Mouse (Mus musculus) frontal cortex, adult (tissue): ENCODE measurements around the gene Tead2.
A peak's percentile ranks its signal among the peaks of the same experiment; 100 is the strongest.

ENCODE experiments used
- ATAC-seq: cut with Nextera tagmentation; 2 replicates; pipeline ENCODE4 v1.9.2; 2017; ENCODE audit warnings: mild to moderate bottlenecking, moderate library complexity, mixed read lengths; ENCODE audit not compliant: low TSS enrichment

The Tead2 gene

GRCm38 (mm10) chr7:45257063-45257840 lies 41.7 kb downstream of the Tead2 start:
- ATAC-seq: peak; percentile 76; the same call in 1 of the 2 replicates

DNA sequence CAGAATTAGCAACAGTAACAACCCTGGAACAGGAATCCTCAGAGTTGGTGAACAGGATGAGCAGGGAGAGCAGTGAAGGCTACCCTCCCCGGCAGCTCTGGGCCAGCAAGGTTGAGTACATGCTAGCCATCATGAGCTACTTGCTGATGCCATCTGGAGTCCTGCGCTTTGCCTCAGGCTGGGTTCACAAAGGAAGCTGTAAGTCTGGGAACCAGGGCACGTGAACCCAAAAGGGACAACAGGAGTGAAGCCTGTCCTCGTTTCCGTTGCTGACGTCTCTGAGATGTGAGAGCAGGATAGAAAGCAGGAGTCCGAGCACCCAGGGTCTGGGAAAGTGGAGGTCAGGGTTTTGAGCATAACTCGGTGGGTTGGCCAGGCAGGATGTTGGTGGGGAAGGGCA lies 43.7 kb downstream of the Tead2 start:
- no peak for ATAC-seq

GRCm38 (mm10) chr7:45262266-45262665 lies 46.7 kb downstream of the Tead2 start:
- no peak for ATAC-seq

- ATAC-seq: peak; percentile 44; the same call in 1 of the 2 replicates
Observed at GRCm38 (mm10) chr7:45263006-45263607, 47.6 kb downstream of the Tead2 start.

DNA sequence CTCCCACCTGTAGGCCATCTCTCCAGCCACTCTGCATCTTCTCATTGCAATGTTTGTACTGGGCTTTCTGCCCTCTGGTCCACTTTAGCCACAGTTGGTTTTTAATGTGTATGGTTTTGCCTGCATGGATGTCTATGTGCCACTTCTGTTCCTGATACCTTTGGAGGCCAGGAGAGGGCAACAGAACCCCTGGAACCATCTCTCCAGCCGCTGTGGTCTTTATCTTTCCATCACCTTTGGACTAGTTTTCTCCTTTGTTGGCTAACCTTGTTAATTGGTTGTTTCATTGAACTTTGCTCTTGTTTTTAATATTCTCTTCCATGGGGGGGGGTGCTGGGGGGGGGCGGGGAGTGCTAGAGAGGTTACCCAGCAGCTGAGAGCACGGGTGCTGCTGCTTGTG lies 48.8 kb downstream of the Tead2 start:
- no peak for ATAC-seq

- ATAC-seq: no peak
Observed at GRCm38 (mm10) chr7:45265518-45265917, 50.0 kb downstream of the Tead2 start.

DNA sequence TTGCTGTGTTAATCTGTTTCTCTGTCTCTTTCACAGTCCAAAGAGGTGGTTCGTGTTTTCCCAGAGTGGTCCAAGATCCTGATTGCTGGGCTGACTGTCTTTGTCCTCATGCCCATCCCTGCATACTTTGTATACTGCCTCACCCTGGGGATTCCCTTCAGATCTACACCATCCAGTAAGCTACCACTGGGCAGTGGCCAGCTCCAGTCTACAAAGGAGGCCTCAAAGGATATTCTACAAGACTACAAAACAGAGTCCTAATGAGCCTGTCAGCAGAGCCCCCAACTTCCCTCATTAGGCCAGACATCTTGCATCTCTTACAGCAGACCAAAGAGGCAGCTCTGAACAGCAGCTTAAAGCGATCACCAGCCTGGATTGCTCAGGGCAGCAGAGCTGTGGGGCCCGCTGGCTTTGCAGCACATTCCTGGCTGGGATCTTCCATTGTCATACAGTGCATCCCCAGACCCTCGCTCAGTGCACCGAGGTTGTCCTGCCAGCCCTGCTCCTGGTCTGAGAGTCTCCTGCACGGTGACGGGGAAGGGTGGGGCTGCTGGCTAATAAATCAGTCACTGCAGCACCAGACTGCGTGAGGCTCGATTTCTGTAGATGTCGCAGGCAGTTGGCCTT lies 57.3 kb downstream of the Tead2 start:
- no peak for ATAC-seq

DNA sequence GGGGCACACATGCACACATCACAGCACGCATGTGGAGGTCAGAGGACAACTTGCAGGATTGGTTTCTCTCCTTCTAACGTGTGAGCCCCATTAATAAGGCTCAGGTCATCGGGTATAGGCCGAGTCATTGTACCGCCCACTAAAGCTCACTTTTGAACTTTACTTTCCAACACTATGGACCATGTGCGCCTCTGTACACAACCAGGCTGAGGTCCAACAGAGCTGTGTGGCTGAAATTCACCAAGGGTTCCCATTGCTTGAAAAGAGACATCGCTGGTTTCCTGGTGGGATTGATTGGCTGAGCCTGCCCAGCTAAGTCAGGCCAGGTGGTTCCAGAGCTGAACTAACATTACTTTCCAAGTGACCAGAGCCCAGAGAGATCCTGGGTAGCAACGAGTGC lies 58.1 kb downstream of the Tead2 start:
- ATAC-seq: no peak

DNA sequence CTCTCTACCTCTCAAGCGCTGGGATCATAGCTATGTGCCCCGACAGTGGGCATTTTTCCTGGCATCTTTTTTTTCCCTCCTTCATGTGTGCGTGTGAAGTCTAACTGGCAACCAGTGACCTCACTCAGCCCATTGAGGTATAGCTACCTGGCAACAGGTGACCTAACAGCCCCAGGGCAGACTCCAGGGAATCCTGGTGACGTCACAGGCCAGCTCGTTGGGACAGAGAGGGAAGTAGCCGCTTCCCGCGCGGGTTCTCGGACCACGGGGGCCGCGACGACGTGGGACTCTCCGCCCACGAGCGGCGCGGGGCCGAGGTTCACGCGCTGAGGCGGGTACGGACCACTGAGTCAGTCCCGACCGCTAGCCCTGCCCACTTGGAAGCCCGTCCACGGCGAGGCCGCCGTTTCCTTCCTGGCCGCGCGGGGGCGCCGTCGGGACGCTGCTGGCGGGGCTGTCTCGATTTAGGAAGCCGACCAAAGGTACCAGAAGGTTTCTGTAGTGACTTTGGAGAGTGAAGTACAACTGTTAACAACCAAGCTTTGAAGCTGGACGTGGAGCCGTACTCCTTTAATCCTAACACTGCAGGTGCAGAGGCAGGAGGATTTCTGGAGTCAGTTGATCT lies 61.7 kb downstream of the Tead2 start, which contains the start of gene Slc6a21:
Gene Slc6a21, plus strand, starts transcription at position 378 of the 625 bp plus-strand sequence.
- ATAC-seq: peak; percentile 23; the same call in 1 of the 2 replicates
